Mouse (Mus musculus) frontal cortex, postnatal 36 days (tissue): ENCODE measurements around the gene Samd4b.
"Not testable (repeated sequence)": the region's sequence is repeated elsewhere in the genome, so short reads cannot be mapped to it uniquely, and the experiment has no call there.

Experiments used
- DNase-seq, 2 experiments: peaks; one replicate each; pipeline ENCODE4 v3.0.0; 2022; ENCODE audit warnings: low spot score in 2 of 2

Gene Samd4b

GRCm38 (mm10) chr7:28562371-28562770, 35.6 kb downstream of the Samd4b start:
- DNase-seq: no peak

GRCm38 (mm10) chr7:28561967-28562366, 36.0 kb downstream of the Samd4b start:
- no peak for DNase-seq

- no peak for DNase-seq
Measured at GRCm38 (mm10) chr7:28560856-28561255, 37.1 kb downstream of the Samd4b start.

GRCm38 (mm10) chr7:28558486-28558885, 39.5 kb downstream of the Samd4b start:
- DNase-seq: no peak

GRCm38 (mm10) chr7:28557708-28558107, 40.2 kb downstream of the Samd4b start:
- no peak for DNase-seq

GRCm38 (mm10) chr7:28557069-28557468, 40.9 kb downstream of the Samd4b start:
- DNase-seq: no peak

GRCm38 (mm10) chr7:28555939-28556535, 41.9 kb downstream of the Samd4b start:
- DNase-seq: no peak

GRCm38 (mm10) chr7:28553076-28553475, 44.9 kb downstream of the Samd4b start:
- no peak for DNase-seq

GRCm38 (mm10) chr7:28547628-28548027, 50.3 kb downstream of the Samd4b start:
- DNase-seq: no peak

- DNase-seq: no peak
Measured at GRCm38 (mm10) chr7:28547154-28547553, 50.8 kb downstream of the Samd4b start, which contains the start of gene Nccrp1. TSS of gene Nccrp1 (minus strand) at chr7:28547254.

- DNase-seq: no peak
Measured at GRCm38 (mm10) chr7:28546649-28547048, 51.3 kb downstream of the Samd4b start.

- DNase-seq: no peak
Measured at GRCm38 (mm10) chr7:28545891-28546210, 52.1 kb downstream of the Samd4b start.

GRCm38 (mm10) chr7:28545048-28545890, 52.7 kb downstream of the Samd4b start:
- DNase-seq: no peak

GRCm38 (mm10) chr7:28544051-28544601, 53.8 kb downstream of the Samd4b start:
- no peak for DNase-seq

- no peak for DNase-seq
Measured at GRCm38 (mm10) chr7:28540526-28540925, 57.4 kb downstream of the Samd4b start, which contains the start of gene Sycn. TSS of gene Sycn (plus strand) at chr7:28540885.

- DNase-seq: not testable (repeated sequence)
Measured at GRCm38 (mm10) chr7:28538886-28539285, 59.1 kb downstream of the Samd4b start.

- DNase-seq: no peak
Measured at GRCm38 (mm10) chr7:28532005-28532404, 65.9 kb downstream of the Samd4b start.

GRCm38 (mm10) chr7:28527922-28528719, 69.8 kb downstream of the Samd4b start:
- peak; percentile 56 to 65 for DNase-seq

GRCm38 (mm10) chr7:28522536-28522935, 75.4 kb downstream of the Samd4b start, which contains the start of gene Ifnl3:
TSS of gene Ifnl3 (plus strand) at chr7:28522836.
- DNase-seq: not testable (repeated sequence)

GRCm38 (mm10) chr7:28511441-28511840, 86.5 kb downstream of the Samd4b start:
- DNase-seq: no peak

GRCm38 (mm10) chr7:28510405-28510974, 87.5 kb downstream of the Samd4b start, which contains the start of gene Ifnl2:
TSS of gene Ifnl2 (minus strand) at chr7:28510455.
- DNase-seq: not testable (repeated sequence)
